Mouse (Mus musculus) forebrain, embryonic 12.5 days (tissue): ENCODE results near the gene Stab2. TPM values are rescaled to one million over a fixed set of nuclear protein-coding genes. Genes with fewer than 3 reads are reported as not detected.

Source experiments
- ATAC-seq: fragments of 200-750 bp; cut with Nextera tagmentation; 2 replicates; pipeline ENCODE4 v1.8.0; 2017; ENCODE audit warnings: moderate TSS enrichment; ENCODE audit not compliant: low FRiP score
- H3K27ac ChIP-seq: fragments of 300-500 bp; sonication (generic); 2 replicates; pipeline ENCODE4 v1.5.1; 2016; ENCODE audit warnings: mild to moderate bottlenecking
- H3K27me3 ChIP-seq: fragments of 300-500 bp; sonication (generic); 2 replicates; pipeline ENCODE4 v1.6.1; 2016; ENCODE audit warnings: mild to moderate bottlenecking
- H3K36me3 ChIP-seq: fragments of 300-500 bp; sonication (generic); replicated peaks from 2 replicates; pipeline ENCODE4 v1.6.1; 2016; ENCODE audit warnings: mild to moderate bottlenecking
- H3K4me1 ChIP-seq: fragments of 300-500 bp; sonication (generic); 2 replicates; pipeline ENCODE4 v1.6.1; 2016
- H3K4me2 ChIP-seq: fragments of 300-500 bp; sonication (generic); 2 replicates; pipeline ENCODE4 v1.6.1; 2016; ENCODE audit warnings: mild to moderate bottlenecking, moderate library complexity
- H3K4me3 ChIP-seq: fragments of 300-500 bp; sonication (generic); replicated peaks from 2 replicates; pipeline ENCODE4 v1.5.1; 2016; ENCODE audit warnings: mild to moderate bottlenecking
- H3K9ac ChIP-seq: fragments of 300-500 bp; sonication (generic); 2 replicates; pipeline ENCODE4 v1.6.1; 2016; ENCODE audit warnings: mild to moderate bottlenecking
- H3K9me3 ChIP-seq: fragments of 300-500 bp; sonication (generic); 2 replicates; pipeline ENCODE4 v1.6.1; 2016
- WGBS: fragments of 180-500 bp; shearing (Covaris S2); methylation state at CpG from one replicate; pipeline ENCODE4 v1.1.7; 2016; 5-methylcytosine and 5-hydroxymethylcytosine counted together
- polyA plus RNA-seq: library from polyadenylated mRNA; unstranded; fragments of >200 nt; fragmentation: Nextera tagmentation; extraction: Ambion mirVana; gene quantifications from 2 replicates; pipeline ENCODE4 v1.2.1, GENCODE M21; 2016

Gene Stab2
- polyA plus RNA-seq, 1 experiment from 2014 or later = not detected

- H3K4me2 ChIP-seq = no peak overlapping the region
- no peak overlapping the region for H3K4me3 ChIP-seq
- 46% methylated on average over 5 of the region's 5 CpGs for WGBS
- H3K27me3 ChIP-seq = no peaks in the 10 kb centered on the region
- H3K27ac ChIP-seq = no peak overlapping the region
- H3K9me3 ChIP-seq = no peaks in the 10 kb centered on the region
- no peak overlapping the region for H3K9ac ChIP-seq
- ATAC-seq = no peak
- no peaks in the 10 kb centered on the region for H3K4me1 ChIP-seq
- no peaks in the 10 kb centered on the region for H3K36me3 ChIP-seq
Measured at GRCm38 (mm10) chr10:86880071-86880806, 127.6 kb downstream of the Stab2 start.

- H3K27ac ChIP-seq = no peak overlapping the region
- H3K4me1 ChIP-seq = no peaks in the 10 kb centered on the region
- H3K4me2 ChIP-seq = no peak overlapping the region
- H3K9ac ChIP-seq = no peak overlapping the region
- H3K9me3 ChIP-seq = no peaks in the 10 kb centered on the region
- 90% methylated on average over 7 of the region's 7 CpGs for WGBS
- ATAC-seq = no peak
- H3K27me3 ChIP-seq = no peaks in the 10 kb centered on the region
- no peak overlapping the region for H3K4me3 ChIP-seq
- H3K36me3 ChIP-seq = no peaks in the 10 kb centered on the region
Measured at GRCm38 (mm10) chr10:86878721-86879120, 129.1 kb downstream of the Stab2 start.

- no peaks in the 10 kb centered on the region for H3K9me3 ChIP-seq
- no peak overlapping the region for H3K4me3 ChIP-seq
- no peaks in the 10 kb centered on the region for H3K27me3 ChIP-seq
- no peak overlapping the region for H3K9ac ChIP-seq
- H3K4me2 ChIP-seq = no peak overlapping the region
- H3K36me3 ChIP-seq = no peaks in the 10 kb centered on the region
- H3K27ac ChIP-seq = no peak overlapping the region
- no peak for ATAC-seq
- no peaks in the 10 kb centered on the region for H3K4me1 ChIP-seq
- 76% methylated on average over 5 of the region's 5 CpGs for WGBS
Measured at GRCm38 (mm10) chr10:86872591-86872990, 135.2 kb downstream of the Stab2 start.

- Histone ChIP-seq H3K4me2 (no peak overlapping the region), H3K36me3 (no peaks in the 10 kb centered on the region), H3K9me3 (no peaks in the 10 kb centered on the region), H3K27me3 (no peaks in the 10 kb centered on the region), H3K27ac (no peak overlapping the region), H3K4me1 (no peaks in the 10 kb centered on the region), H3K9ac (no peak overlapping the region), H3K4me3 (no peak overlapping the region)
- ATAC-seq = no peak
- WGBS = 82% methylated on average over 7 of the region's 7 CpGs
Measured at GRCm38 (mm10) chr10:86872121-86872520, 135.7 kb downstream of the Stab2 start.

- no peak overlapping the region for H3K27ac ChIP-seq
- H3K4me1 ChIP-seq = no peaks in the 10 kb centered on the region
- no peak overlapping the region for H3K4me3 ChIP-seq
- H3K9ac ChIP-seq = no peak overlapping the region
- no peak for ATAC-seq
- H3K4me2 ChIP-seq = no peak overlapping the region
- no peaks in the 10 kb centered on the region for H3K27me3 ChIP-seq
- H3K36me3 ChIP-seq = no peaks in the 10 kb centered on the region
- WGBS = 87% methylated on average over 6 of the region's 6 CpGs
- H3K9me3 ChIP-seq = no peaks in the 10 kb centered on the region
Measured at GRCm38 (mm10) chr10:86863429-86863828, 144.4 kb downstream of the Stab2 start.

- 90% methylated on average over 6 of the region's 6 CpGs for WGBS
- no peak overlapping the region for H3K4me2 ChIP-seq
- no peak overlapping the region for H3K4me3 ChIP-seq
- H3K9me3 ChIP-seq = no peaks in the 10 kb centered on the region
- no peak overlapping the region for H3K9ac ChIP-seq
- no peaks in the 10 kb centered on the region for H3K27me3 ChIP-seq
- no peaks in the 10 kb centered on the region for H3K36me3 ChIP-seq
- H3K27ac ChIP-seq = no peak overlapping the region
- H3K4me1 ChIP-seq = no peaks in the 10 kb centered on the region
- no peak for ATAC-seq
Measured at GRCm38 (mm10) chr10:86862496-86862895, 145.3 kb downstream of the Stab2 start.

- ATAC-seq = no peak
- 81% methylated on average over 4 of the region's 4 CpGs for WGBS
- Histone ChIP-seq H3K27ac (no peak overlapping the region), H3K27me3 (no peaks in the 10 kb centered on the region), H3K4me3 (no peak overlapping the region), H3K36me3 (no peaks in the 10 kb centered on the region), H3K9ac (no peak overlapping the region), H3K4me1 (no peaks in the 10 kb centered on the region), H3K9me3 (no peaks in the 10 kb centered on the region), H3K4me2 (no peak overlapping the region)
Measured at GRCm38 (mm10) chr10:86860396-86860795, 147.4 kb downstream of the Stab2 start.

GRCm38 (mm10) chr10:86853433-86853832 is 154.4 kb downstream of the Stab2 start:
- Histone ChIP-seq H3K27ac (no peak overlapping the region), H3K9ac (no peak overlapping the region), H3K4me3 (no peak overlapping the region), H3K4me2 (no peak overlapping the region), H3K9me3 (no peaks in the 10 kb centered on the region), H3K36me3 (no peaks in the 10 kb centered on the region), H3K27me3 (no peaks in the 10 kb centered on the region), H3K4me1 (no peaks in the 10 kb centered on the region)
- ATAC-seq = no peak
- WGBS = 84% methylated on average over 3 of the region's 3 CpGs

GRCm38 (mm10) chr10:86852160-86852559 is 155.7 kb downstream of the Stab2 start:
- Histone ChIP-seq H3K4me2 (no peak overlapping the region), H3K27me3 (no peaks in the 10 kb centered on the region), H3K4me1 (no peaks in the 10 kb centered on the region), H3K9me3 (no peaks in the 10 kb centered on the region), H3K4me3 (no peak overlapping the region), H3K27ac (no peak overlapping the region), H3K36me3 (no peaks in the 10 kb centered on the region), H3K9ac (no peak overlapping the region)
- 79% methylated on average over 6 of the region's 6 CpGs for WGBS
- ATAC-seq = no peak

- H3K9me3 ChIP-seq = no peaks in the 10 kb centered on the region
- no peaks in the 10 kb centered on the region for H3K27me3 ChIP-seq
- ATAC-seq = no peak
- H3K4me3 ChIP-seq = no peak overlapping the region
- 79% methylated on average over 4 of the region's 4 CpGs for WGBS
- H3K4me2 ChIP-seq = no peak overlapping the region
- no peaks in the 10 kb centered on the region for H3K36me3 ChIP-seq
- no peak overlapping the region for H3K9ac ChIP-seq
- H3K4me1 ChIP-seq = no peaks in the 10 kb centered on the region
- no peak overlapping the region for H3K27ac ChIP-seq
Measured at GRCm38 (mm10) chr10:86849508-86849907, 158.3 kb downstream of the Stab2 start.

GRCm38 (mm10) chr10:86849087-86849486 is 158.7 kb downstream of the Stab2 start:
- H3K36me3 ChIP-seq = no peaks in the 10 kb centered on the region
- H3K27me3 ChIP-seq = no peaks in the 10 kb centered on the region
- no peak overlapping the region for H3K9ac ChIP-seq
- no peaks in the 10 kb centered on the region for H3K9me3 ChIP-seq
- 88% methylated on average over 4 of the region's 4 CpGs for WGBS
- ATAC-seq = no peak
- H3K4me3 ChIP-seq = no peak overlapping the region
- no peak overlapping the region for H3K27ac ChIP-seq
- H3K4me1 ChIP-seq = no peaks in the 10 kb centered on the region
- H3K4me2 ChIP-seq = no peak overlapping the region

- no peak for ATAC-seq
- H3K4me3 ChIP-seq = no peak overlapping the region
- H3K9me3 ChIP-seq = no peaks in the 10 kb centered on the region
- 88% methylated on average over 9 of the region's 9 CpGs for WGBS
- no peaks in the 10 kb centered on the region for H3K4me1 ChIP-seq
- H3K27ac ChIP-seq = no peak overlapping the region
- H3K9ac ChIP-seq = no peak overlapping the region
- no peak overlapping the region for H3K4me2 ChIP-seq
- H3K36me3 ChIP-seq = no peaks in the 10 kb centered on the region
- H3K27me3 ChIP-seq = no peaks in the 10 kb centered on the region
Measured at GRCm38 (mm10) chr10:86846926-86847467, 160.8 kb downstream of the Stab2 start.

- no peaks in the 10 kb centered on the region for H3K4me1 ChIP-seq
- no peak overlapping the region for H3K9ac ChIP-seq
- ATAC-seq = no peak
- no peak overlapping the region for H3K27ac ChIP-seq
- H3K4me2 ChIP-seq = no peak overlapping the region
- no peak overlapping the region for H3K4me3 ChIP-seq
- H3K27me3 ChIP-seq = no peaks in the 10 kb centered on the region
- WGBS = 90% methylated on average over 5 of the region's 5 CpGs
- no peaks in the 10 kb centered on the region for H3K9me3 ChIP-seq
- no peaks in the 10 kb centered on the region for H3K36me3 ChIP-seq
Measured at GRCm38 (mm10) chr10:86842659-86843058, 165.2 kb downstream of the Stab2 start.
